Mouse (Mus musculus): ENCODE results near the gene Med13.
A peak's percentile ranks its signal among the peaks of the same experiment; 100 is the strongest.
"Not testable (repeated sequence)": the region's sequence is repeated elsewhere in the genome, so short reads cannot be mapped to it uniquely, and the experiment has no call there.

Med13 gene

GRCm38 (mm10) chr11:86378981-86379380, 21.6 kb upstream of the Med13 start:
- no peak for DNase-seq (ENCODE audit: low spot score)

- no peak for DNase-seq (ENCODE audit: low spot score)
These were observed 20.4 kb upstream of the Med13 start for GRCm38 (mm10) chr11:86377841-86378240.

DNA sequence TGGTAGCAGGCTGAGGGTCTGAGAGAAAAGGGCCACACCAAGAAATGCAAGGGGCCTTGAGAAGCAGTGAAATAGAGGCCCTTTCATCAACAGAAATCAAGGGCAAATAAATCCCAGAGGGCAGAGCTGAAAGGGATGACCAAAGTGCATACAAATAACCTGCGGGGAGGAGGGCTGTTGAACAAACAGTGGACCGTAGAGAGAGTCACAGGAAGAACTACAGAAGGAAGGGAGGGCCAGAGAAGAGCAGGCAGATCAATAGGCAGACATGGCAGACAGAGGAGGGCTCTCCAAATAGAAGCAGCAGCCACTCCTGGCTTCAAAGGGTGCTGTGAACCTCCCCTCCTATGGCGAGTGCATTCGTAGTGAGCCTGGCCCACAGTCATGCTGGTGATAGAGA, 19.3 kb upstream of the Med13 start:
- no peak for DNase-seq (ENCODE audit: low spot score)

DNA sequence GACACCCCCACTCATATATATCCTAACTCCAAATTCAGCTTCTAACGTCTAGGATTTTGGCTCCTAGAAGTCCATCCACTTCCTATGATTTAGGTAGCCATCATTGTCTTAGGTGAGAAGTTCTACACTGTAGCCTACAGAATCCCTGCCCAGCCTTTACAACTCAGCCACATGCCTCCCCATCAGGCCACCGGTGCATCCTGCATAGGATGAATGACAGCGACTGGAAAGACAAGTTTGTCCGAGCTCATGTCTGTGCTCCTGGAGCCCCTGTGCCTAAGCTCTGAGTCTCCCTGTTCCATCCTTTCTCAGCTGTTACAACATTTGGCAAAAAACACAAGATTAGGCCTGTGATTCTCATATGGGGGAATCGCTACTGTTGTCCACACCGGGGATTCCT, 17.7 kb upstream of the Med13 start:
- DNase-seq (ENCODE audit: low spot score), result no peak

DNA sequence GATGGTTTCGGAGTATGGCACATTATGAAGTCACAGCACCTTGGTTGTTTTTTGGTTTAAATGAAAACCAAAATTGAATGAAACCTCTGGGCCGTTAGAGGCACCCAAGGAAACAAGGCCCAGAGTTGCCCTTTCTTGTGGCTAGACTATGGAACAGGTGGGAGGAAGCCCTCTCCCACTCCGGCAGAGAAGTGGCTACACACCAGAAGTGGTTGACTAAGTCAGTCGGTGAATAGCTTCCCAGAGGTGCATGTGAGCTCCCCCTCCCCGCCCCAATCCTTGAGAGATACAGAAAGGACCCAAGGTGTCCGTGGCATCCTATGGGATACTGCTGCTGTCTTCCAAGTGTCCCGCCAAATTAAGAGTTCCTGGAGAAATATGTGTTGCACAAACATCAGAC, 13.9 kb upstream of the Med13 start:
- DNase-seq (ENCODE audit: low spot score), result no peak

GRCm38 (mm10) chr11:86369860-86370259, 12.5 kb upstream of the Med13 start:
- DNase-seq (ENCODE audit: low spot score), result no peak

DNA sequence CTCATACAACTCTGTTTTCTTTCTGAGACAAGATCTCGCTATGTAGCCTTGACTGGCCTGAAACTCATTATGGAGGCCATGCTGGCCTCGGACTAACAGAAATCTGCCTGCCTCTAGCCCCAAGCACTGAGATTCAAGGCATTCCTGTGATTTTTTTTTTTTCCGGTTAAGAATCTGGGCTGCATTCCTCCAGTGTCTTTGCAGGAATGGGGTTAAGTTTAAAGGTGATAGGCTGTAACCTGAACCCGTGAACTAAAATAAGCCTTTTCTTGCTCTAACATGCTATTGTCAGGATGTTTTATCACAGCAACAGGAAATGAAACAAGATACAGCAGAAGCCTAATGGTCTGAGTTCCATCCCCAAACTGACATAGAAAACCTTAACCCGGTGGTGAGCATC, 11.6 kb upstream of the Med13 start:
- peak; percentile 18 for DNase-seq (ENCODE audit: low spot score)

GRCm38 (mm10) chr11:86364709-86365452, 7.5 kb upstream of the Med13 start:
- DNase-seq (ENCODE audit: low spot score), result no peak

- peak; percentile 99 for DNase-seq (ENCODE audit: low spot score)
These were observed 654 bp upstream of the Med13 start for GRCm38 (mm10) chr11:86357984-86358528.

DNA sequence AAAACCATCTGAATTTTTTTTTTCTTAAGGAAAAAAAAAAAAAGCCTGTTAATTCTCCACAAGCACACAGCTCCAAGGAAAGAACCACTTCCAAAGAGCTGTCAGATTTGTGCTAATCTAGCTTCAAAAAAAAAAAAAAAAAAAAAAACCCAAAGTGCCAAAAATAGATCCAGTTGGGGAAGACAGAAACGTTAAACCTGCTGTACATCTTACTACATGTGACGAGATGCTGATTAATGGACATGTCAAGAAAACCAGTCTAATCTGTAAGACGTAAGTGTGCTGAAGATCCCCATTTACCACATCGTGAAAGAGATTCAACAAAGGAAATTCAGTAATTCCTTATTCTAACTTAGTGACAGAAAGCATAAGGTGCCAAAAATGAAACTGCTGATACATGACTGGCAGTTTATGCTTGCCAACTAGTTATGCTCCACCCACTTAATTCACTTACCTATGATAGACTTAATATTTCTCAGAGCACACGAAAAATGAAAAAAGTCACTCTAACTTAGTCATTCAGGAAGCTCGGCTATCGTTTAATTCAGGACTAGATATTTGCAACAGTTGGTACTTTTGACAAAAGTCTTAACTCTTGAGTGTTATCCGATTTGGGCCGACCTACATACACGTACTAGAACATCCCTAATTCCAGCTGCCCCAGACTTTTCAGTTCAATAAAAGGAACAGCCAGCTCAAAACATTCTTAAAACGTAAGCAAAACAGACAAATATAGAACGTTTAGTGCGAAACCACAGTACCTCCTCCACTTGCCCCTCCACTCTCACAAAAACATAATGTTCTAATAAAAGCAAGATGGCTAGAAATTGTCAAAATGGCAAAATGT, 1.2 kb downstream of the Med13 start:
- DNase-seq (ENCODE audit: low spot score), result no peak

DNA sequence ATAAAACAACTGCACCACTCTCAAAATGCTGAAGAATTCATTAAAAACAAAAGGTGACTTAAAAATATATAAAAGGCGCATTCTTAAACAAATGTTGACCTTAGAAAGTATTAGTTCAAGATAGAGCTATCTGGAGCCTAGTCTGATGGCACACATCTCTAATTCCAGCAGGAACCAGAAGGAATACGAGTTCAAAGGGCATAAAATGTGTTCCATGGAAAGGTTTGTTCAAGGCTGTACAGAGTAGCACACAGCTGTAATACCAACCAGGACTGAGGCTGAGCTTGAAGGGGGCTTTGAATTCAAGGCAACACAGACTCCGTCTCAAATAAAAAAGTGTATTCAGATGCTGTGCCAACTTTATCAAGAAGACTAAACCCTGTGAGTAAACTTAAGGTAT, 3.8 kb downstream of the Med13 start:
- no peak for DNase-seq (ENCODE audit: low spot score)

DNA sequence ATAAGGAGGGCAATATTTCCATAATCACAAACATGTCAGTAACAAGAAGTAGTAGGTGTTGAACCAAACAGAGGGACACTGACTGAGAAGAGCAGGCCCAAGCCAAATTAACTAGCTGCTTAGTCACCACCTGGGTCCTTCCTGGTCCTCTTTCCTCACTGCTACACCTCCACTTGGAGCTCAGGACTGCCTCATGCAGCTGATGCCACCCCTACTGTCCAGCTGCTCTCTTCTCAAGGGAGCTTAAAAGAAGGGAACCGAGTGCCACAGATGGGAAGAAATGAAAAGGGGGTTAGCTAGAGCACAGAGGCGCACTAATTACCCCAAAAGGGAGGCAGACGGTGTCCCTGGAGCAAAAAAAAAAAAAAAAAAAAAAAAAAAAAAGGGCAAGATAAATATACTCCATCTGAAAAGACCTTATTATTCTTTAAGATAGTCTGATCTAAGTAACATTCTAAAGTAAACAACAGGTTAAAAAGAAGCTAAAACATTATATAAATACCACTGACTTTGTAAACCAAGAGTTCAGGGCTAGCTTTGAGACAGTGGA, 5.6 kb downstream of the Med13 start:
- no peak for DNase-seq (ENCODE audit: low spot score)

DNA sequence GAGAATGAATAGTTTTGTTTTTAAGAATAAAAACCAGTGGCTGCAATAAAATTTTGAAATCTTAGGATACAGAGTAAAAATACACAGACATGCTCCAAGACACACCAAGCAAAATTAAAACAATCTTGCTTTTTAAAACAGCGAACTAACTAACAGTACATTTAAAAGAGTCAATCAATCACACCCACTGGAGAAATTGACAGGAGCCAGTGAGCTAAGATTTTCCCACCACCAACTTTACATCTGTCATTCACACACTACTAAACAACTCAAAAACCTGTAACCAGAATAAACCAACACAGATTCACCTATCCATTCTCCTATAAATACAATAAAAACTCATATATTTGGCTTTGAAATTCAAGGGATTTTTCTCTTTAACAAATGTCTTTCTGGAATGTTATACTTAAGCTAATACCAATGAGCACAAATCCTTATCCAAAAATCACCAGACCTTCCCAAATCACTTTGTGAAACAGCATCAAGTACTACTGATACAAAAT, 6.7 kb downstream of the Med13 start:
- DNase-seq (ENCODE audit: low spot score), result no peak

GRCm38 (mm10) chr11:86349325-86349724, 8.1 kb downstream of the Med13 start:
- DNase-seq (ENCODE audit: low spot score), result no peak

- no peak for DNase-seq (ENCODE audit: low spot score)
These were observed 8.5 kb downstream of the Med13 start for GRCm38 (mm10) chr11:86348872-86349271.

- no peak for DNase-seq (ENCODE audit: low spot score)
These were observed 9.8 kb downstream of the Med13 start for GRCm38 (mm10) chr11:86347387-86348122.

- DNase-seq (ENCODE audit: low spot score), result no peak
These were observed 10.9 kb downstream of the Med13 start for GRCm38 (mm10) chr11:86346525-86346924.

- not testable (repeated sequence) for DNase-seq (ENCODE audit: low spot score)
These were observed 12.5 kb downstream of the Med13 start for GRCm38 (mm10) chr11:86344940-86345339.

- no peak for DNase-seq (ENCODE audit: low spot score)
These were observed 33.2 kb downstream of the Med13 start for GRCm38 (mm10) chr11:86324251-86324650.

DNA sequence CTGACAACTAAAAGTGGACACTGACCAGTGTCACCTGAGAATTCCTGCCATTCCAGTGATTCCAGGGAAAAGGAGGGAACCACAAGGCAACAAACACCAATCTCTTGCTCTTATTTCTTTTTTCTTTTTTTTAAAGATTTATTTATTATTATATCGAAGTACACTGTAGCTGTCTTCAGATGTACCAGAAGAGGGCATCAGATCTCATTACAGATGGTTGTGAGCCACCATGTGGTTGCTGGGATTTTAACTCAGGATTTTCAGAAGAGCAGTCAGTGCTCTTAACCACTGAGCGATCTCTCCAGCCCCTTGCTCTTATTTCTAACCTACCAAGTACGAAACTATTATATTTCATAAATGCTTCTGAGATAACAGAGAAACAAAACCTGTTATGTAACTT, 42.4 kb downstream of the Med13 start:
- not testable (repeated sequence) for DNase-seq (ENCODE audit: low spot score)

GRCm38 (mm10) chr11:86310280-86310679, 47.1 kb downstream of the Med13 start:
- no peak for DNase-seq (ENCODE audit: low spot score)

GRCm38 (mm10) chr11:86292201-86292600, 65.2 kb downstream of the Med13 start:
- DNase-seq (ENCODE audit: low spot score), result not testable (repeated sequence)

Data from embryo, embryonic 10 days (tissue).